ENCODE assay signal across 12 mouse cellular contexts in the genomic region with DNA sequence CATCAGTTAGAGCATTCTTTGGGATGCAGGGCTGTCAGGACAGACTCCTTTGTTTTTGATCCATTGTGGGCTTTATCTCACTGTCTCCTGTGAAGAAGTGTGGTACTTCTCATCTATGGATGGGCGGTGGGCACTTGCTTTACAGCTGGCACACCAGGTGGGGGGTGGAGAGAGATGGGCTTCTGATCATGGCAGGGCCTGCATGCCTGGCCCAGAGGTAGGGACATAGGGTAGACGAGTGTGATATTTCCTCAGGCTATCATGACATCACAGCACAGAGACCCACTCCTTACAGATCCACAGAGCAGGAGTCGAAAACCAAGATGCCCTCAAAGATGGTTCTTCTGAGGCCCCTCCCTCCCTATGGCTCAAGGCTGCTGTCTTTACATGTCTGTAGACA.
DNase-seq lines count a peak whose midpoint lies in the region; ATAC-seq and TF ChIP-seq lines count a peak whose summit lies in the region.
"Had no signal": no experiment of that assay in that cellular context is flagged by ENCODE, and none has a peak within 500 bp of the region (broad histone marks: within the 10 kb centered on the region; RNA-seq: fewer than 3 reads in every experiment).

No protein-coding gene starts in this region.

- no peak for DNase-seq in midbrain, postnatal 0 days (ENCODE audit: low spot score)
- no peak for DNase-seq in thymus, postnatal 0 days (ENCODE audit: low spot score)
- DNase-seq in right cerebral cortex, adult 2 months (ENCODE audit: low spot score in 2 of 2), result no peak
- DNase-seq in left cerebral cortex, postnatal 14 days (ENCODE audit: low spot score in 2 of 2), result no peak
- DNase-seq: adrenal gland, postnatal 10 days; cerebellum, postnatal 25 days had no signal

- no peaks in the 10 kb centered on the region for H3K27me3 ChIP-seq in forebrain, embryonic 13.5 days
- no peaks in the 10 kb centered on the region for H3K27me3 ChIP-seq in hindbrain, embryonic 15.5 days
- no peaks in the 10 kb centered on the region for H3K27me3 ChIP-seq in midbrain, postnatal 0 days (ENCODE audit: insufficient read depth, low read length)

- peak overlapping the region; percentile 30; the same call in 1 of the 2 replicates for H3K4me2 ChIP-seq in forebrain, embryonic 13.5 days
- no peak overlapping the region for H3K4me2 ChIP-seq in hindbrain, embryonic 15.5 days
- H3K4me2 ChIP-seq in midbrain, postnatal 0 days (ENCODE audit: low read depth, low read length, poor library complexity, severe bottlenecking), result no peak overlapping the region
- H3K4me2 ChIP-seq: heart, embryonic 13.5 days; liver, embryonic 15.5 days had no signal

- H3K9ac ChIP-seq in forebrain, embryonic 13.5 days, result no peak overlapping the region
- no peak overlapping the region for H3K9ac ChIP-seq in hindbrain, embryonic 15.5 days
- no peak overlapping the region for H3K9ac ChIP-seq in midbrain, postnatal 0 days (replicated peaks; ENCODE audit: low read length, poor library complexity, severe bottlenecking)
- H3K9ac ChIP-seq: heart, embryonic 13.5 days; liver, embryonic 15.5 days had no signal

- no peak for TF ChIP-seq CTCF in cortical plate, adult 2 months (IDR thresholded peaks at IDR 0.05; ENCODE audit: extremely low read depth, insufficient read depth, low read length)
- no peak for TF ChIP-seq CTCF in midbrain, postnatal 0 days (IDR thresholded peaks at IDR 0.05)

- no peak overlapping the region for H3K4me3 ChIP-seq in cortical plate, adult 2 months (ENCODE audit: insufficient read depth, low read length)
- no peak overlapping the region for H3K4me3 ChIP-seq in forebrain, embryonic 13.5 days
- no peak overlapping the region for H3K4me3 ChIP-seq in hindbrain, embryonic 15.5 days
- H3K4me3 ChIP-seq in midbrain, postnatal 0 days (ENCODE audit: low read depth, low read length), result no peak overlapping the region
- H3K4me3 ChIP-seq: heart, embryonic 13.5 days; liver, embryonic 15.5 days had no signal

- H3K27ac ChIP-seq in cortical plate, adult 2 months (ENCODE audit: insufficient read depth, low read length), result peak overlapping the region; percentile 69
- peak overlapping the region; percentile 99 for H3K27ac ChIP-seq in forebrain, embryonic 13.5 days
- H3K27ac ChIP-seq in hindbrain, embryonic 15.5 days (replicated peaks), result peak overlapping the region; percentile 82
- peak overlapping the region; percentile 85 for H3K27ac ChIP-seq in midbrain, postnatal 0 days (ENCODE audit: low read depth, low read length)
- H3K27ac ChIP-seq: heart, embryonic 13.5 days; liver, embryonic 15.5 days had no signal

- peaks cover 7% of the 10 kb centered on the region for H3K4me1 ChIP-seq in cortical plate, adult 2 months (ENCODE audit: control insufficient read depth, insufficient read depth, low read length)
- peaks cover 49% of the 10 kb centered on the region for H3K4me1 ChIP-seq in forebrain, embryonic 13.5 days
- peaks cover 30% of the 10 kb centered on the region for H3K4me1 ChIP-seq in hindbrain, embryonic 15.5 days (replicated peaks)
- peaks cover 14% of the 10 kb centered on the region; the same call in 1 of the 2 replicates for H3K4me1 ChIP-seq in midbrain, postnatal 0 days (ENCODE audit: insufficient read depth, low read length)
- H3K4me1 ChIP-seq: liver, embryonic 15.5 days had no signal

- no peaks in the 10 kb centered on the region for H3K36me3 ChIP-seq in forebrain, embryonic 13.5 days (ENCODE audit: poor library complexity, severe bottlenecking)
- no peaks in the 10 kb centered on the region for H3K36me3 ChIP-seq in hindbrain, embryonic 15.5 days
- H3K36me3 ChIP-seq in midbrain, postnatal 0 days (ENCODE audit: insufficient read depth, low read length), result no peaks in the 10 kb centered on the region
- H3K36me3 ChIP-seq: heart, embryonic 13.5 days; liver, embryonic 15.5 days had no signal

- no peak for TF ChIP-seq POLR2A in cortical plate, adult 2 months (IDR thresholded peaks at IDR 0.05; ENCODE audit: extremely low read depth, insufficient read depth, low read length)

- no peaks in the 10 kb centered on the region for H3K9me3 ChIP-seq in forebrain, embryonic 13.5 days (replicated peaks)
- H3K9me3 ChIP-seq in hindbrain, embryonic 15.5 days, result no peaks in the 10 kb centered on the region
- H3K9me3 ChIP-seq in midbrain, postnatal 0 days (ENCODE audit: low read length), result no peaks in the 10 kb centered on the region
- H3K9me3 ChIP-seq: heart, embryonic 13.5 days; liver, embryonic 15.5 days had no signal

- ATAC-seq in forebrain, embryonic 13.5 days, result peak; percentile 50
- ATAC-seq in hindbrain, embryonic 15.5 days (ENCODE audit: low FRiP score, low read depth), result peak; percentile 33
- ATAC-seq in midbrain, postnatal 0 days (ENCODE audit: low FRiP score), result peak; percentile 39
- no peak for ATAC-seq in megakaryocyte-erythroid progenitor cell, adult 5-6 weeks (replicated peaks; ENCODE audit: low FRiP score, low TSS enrichment, poor library complexity, severe bottlenecking)

- WGBS in forebrain, embryonic 13.5 days, result 48% methylated on average over 3 of the region's 3 CpGs
- WGBS in hindbrain, embryonic 15.5 days, result 50% methylated on average over 3 of the region's 3 CpGs
- WGBS in midbrain, postnatal 0 days, result 53% methylated on average over 3 of the region's 3 CpGs

- intact Hi-C loops in left cerebral cortex, postnatal 14 days (cut with DNase I), result loop anchor here (5.0 kb wide), 1 partner anchor 45 kb away; no protein-coding TSS in a partner anchor
